Mouse (Mus musculus): Measurements from ENCODE around the gene Snrnp70.

- TF ChIP-seq CTCF (IDR thresholded peaks at IDR 0.05; ENCODE audit: borderline replicate concordance, insufficient read depth, low read depth, low read length) (peak; percentile 22; the same call in 1 of the 2 replicates), POLR2A (IDR thresholded peaks at IDR 0.05; ENCODE audit: borderline replicate concordance, insufficient read depth, low read length) (no peak)
Measured at GRCm38 (mm10) chr7:45339410-45340065, 56.0 kb downstream of the Snrnp70 start.

Data from cerebellum, adult 2 months (tissue).